In the genomic region with DNA sequence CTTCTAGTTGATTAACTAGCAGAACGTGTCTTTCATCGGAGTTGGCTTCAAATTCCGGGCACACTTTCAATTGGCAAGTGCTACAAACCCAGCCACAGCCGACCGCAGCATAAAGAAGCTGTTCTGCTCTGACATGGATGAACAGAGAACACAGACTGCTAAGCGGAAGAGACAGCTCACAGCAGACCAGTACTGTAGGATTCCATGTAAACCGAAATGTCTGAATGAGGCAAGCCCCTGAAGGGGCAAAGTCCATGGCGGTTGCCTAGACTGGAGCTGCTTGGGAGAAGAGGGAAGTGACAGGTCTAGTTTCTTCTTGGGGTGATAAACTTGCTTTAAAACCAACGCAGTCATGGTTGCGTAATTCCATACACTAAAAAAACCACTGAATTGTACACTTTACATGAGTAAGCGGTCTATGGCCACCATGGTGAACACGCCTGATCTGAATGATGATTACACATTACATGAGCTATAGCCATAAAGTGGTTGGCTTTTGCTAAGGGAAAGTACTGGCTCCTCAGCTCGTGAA, we compare ENCODE assay signal across 17 mouse cellular contexts. TPM values are rescaled to one million over a fixed set of nuclear protein-coding genes. Genes with fewer than 3 reads are reported as not detected.
A peak's percentile ranks its signal among the peaks of the same experiment; 100 is the strongest.
DNase-seq lines count a peak whose midpoint lies in the region; ATAC-seq and TF ChIP-seq lines count a peak whose summit lies in the region.
"Had no signal": no experiment of that assay in that cellular context is flagged by ENCODE, and none has a peak within 500 bp of the region (broad histone marks: within the 10 kb centered on the region; RNA-seq: fewer than 3 reads in every experiment).

No protein-coding gene starts in this region.

- peak; percentile 57 for DNase-seq in forebrain, postnatal 0 days
- no peak for DNase-seq in lung, adult 2 months
- DNase-seq in adrenal gland, postnatal 14 days = no peak
- no peak for DNase-seq in kidney, postnatal 10 days
- DNase-seq: cerebellum, adult 18-20 months; heart, adult 11 months; kidney, adult 11 months; kidney, postnatal 4 days; liver, postnatal 0 days had no signal

- H3K27me3 ChIP-seq in forebrain, postnatal 0 days (ENCODE audit: insufficient read depth, low read length) = no peaks in the 10 kb centered on the region
- H3K27me3 ChIP-seq in forebrain, embryonic 16.5 days (replicated peaks; ENCODE audit: control insufficient read depth, insufficient read depth, low read length) = no peaks in the 10 kb centered on the region
- no peaks in the 10 kb centered on the region for H3K27me3 ChIP-seq in lung, embryonic 16.5 days (ENCODE audit: control insufficient read depth, insufficient read depth, low read depth, low read length)
- H3K27me3 ChIP-seq: midbrain, embryonic 13.5 days had no signal

- ATAC-seq in forebrain, postnatal 0 days = no peak
- no peak for ATAC-seq in forebrain, embryonic 16.5 days
- ATAC-seq in lung, embryonic 16.5 days (ENCODE audit: low read depth) = peak; percentile 49
- 0 out of 2 replicates have a peak, but pooled peaks have one; percentile 29 for ATAC-seq in common myeloid progenitor, adult 5-6 weeks (replicated peaks; ENCODE audit: low read depth, poor library complexity, severe bottlenecking)
- peak; percentile 81 for ATAC-seq in megakaryocyte, adult 5-6 weeks (ENCODE audit: poor library complexity, severe bottlenecking)
- ATAC-seq: activated CD4-positive, CD25-positive, alpha-beta regulatory T cell, adult 4 months; liver, postnatal 0 days; midbrain, embryonic 13.5 days had no signal

- no peaks in the 10 kb centered on the region for H3K9me3 ChIP-seq in forebrain, postnatal 0 days (ENCODE audit: low read length)
- no peaks in the 10 kb centered on the region for H3K9me3 ChIP-seq in forebrain, embryonic 16.5 days (ENCODE audit: control insufficient read depth, low read length)
- H3K9me3 ChIP-seq in lung, embryonic 16.5 days (ENCODE audit: control insufficient read depth, low read length) = no peaks in the 10 kb centered on the region
- H3K9me3 ChIP-seq: midbrain, embryonic 13.5 days had no signal

- H3K9ac ChIP-seq in forebrain, postnatal 0 days = no peak overlapping the region
- H3K9ac ChIP-seq in forebrain, embryonic 16.5 days (replicated peaks; ENCODE audit: low read depth, low read length) = no peak overlapping the region
- no peak overlapping the region for H3K9ac ChIP-seq in lung, embryonic 16.5 days (ENCODE audit: low read length)
- H3K9ac ChIP-seq: liver, postnatal 0 days; midbrain, embryonic 13.5 days had no signal

- H3K4me1 ChIP-seq in forebrain, postnatal 0 days (ENCODE audit: insufficient read depth) = no peaks in the 10 kb centered on the region
- H3K4me1 ChIP-seq in forebrain, embryonic 16.5 days (replicated peaks; ENCODE audit: control insufficient read depth, insufficient read depth, low read length) = 0 out of 2 replicates have a peak, but pooled peaks cover 3% of the 10 kb centered on the region
- H3K4me1 ChIP-seq in lung, embryonic 16.5 days (replicated peaks; ENCODE audit: control insufficient read depth, insufficient read depth, low read length) = no peaks in the 10 kb centered on the region
- no peaks in the 10 kb centered on the region for H3K4me1 ChIP-seq in lung, adult 2 months (ENCODE audit: control insufficient read depth, insufficient read depth, low read length)
- H3K4me1 ChIP-seq: midbrain, embryonic 13.5 days had no signal

- WGBS in forebrain, postnatal 0 days = 67% methylated on average over 13 of the region's 13 CpGs
- 72% methylated on average over 13 of the region's 13 CpGs for WGBS in forebrain, embryonic 16.5 days
- WGBS in lung, embryonic 16.5 days = 75% methylated on average over 13 of the region's 13 CpGs
- 71% methylated on average over 13 of the region's 13 CpGs for WGBS in lung, adult 2 months

- TF ChIP-seq CTCF in forebrain, postnatal 0 days (IDR thresholded peaks at IDR 0.05; ENCODE audit: low read depth) = no peak
- no peak for TF ChIP-seq CTCF in lung, adult 2 months (IDR thresholded peaks at IDR 0.05; ENCODE audit: insufficient read depth, low read length)

- H3K27ac ChIP-seq in forebrain, postnatal 0 days (ENCODE audit: low read depth, low read length) = no peak overlapping the region
- no peak overlapping the region for H3K27ac ChIP-seq in forebrain, embryonic 16.5 days (ENCODE audit: low read length)
- H3K27ac ChIP-seq in lung, embryonic 16.5 days (ENCODE audit: low read length) = no peak overlapping the region
- H3K27ac ChIP-seq: midbrain, embryonic 13.5 days had no signal

- H3K36me3 ChIP-seq in forebrain, postnatal 0 days (ENCODE audit: insufficient read depth) = no peaks in the 10 kb centered on the region
- H3K36me3 ChIP-seq in forebrain, embryonic 16.5 days (ENCODE audit: control insufficient read depth, insufficient read depth) = no peaks in the 10 kb centered on the region
- no peaks in the 10 kb centered on the region for H3K36me3 ChIP-seq in lung, embryonic 16.5 days (ENCODE audit: control insufficient read depth, insufficient read depth, low read length)
- H3K36me3 ChIP-seq: midbrain, embryonic 13.5 days had no signal

- no peak overlapping the region for H3K4me2 ChIP-seq in forebrain, postnatal 0 days (ENCODE audit: low read depth)
- H3K4me2 ChIP-seq in forebrain, embryonic 16.5 days (ENCODE audit: low read length) = no peak overlapping the region
- no peak overlapping the region for H3K4me2 ChIP-seq in lung, embryonic 16.5 days (ENCODE audit: low read depth, low read length)
- H3K4me2 ChIP-seq: midbrain, embryonic 13.5 days had no signal

- no peak for TF ChIP-seq POLR2A in lung, adult 2 months (IDR thresholded peaks at IDR 0.05; ENCODE audit: borderline replicate concordance, extremely low read depth, low read depth, low read length)

- no peak overlapping the region for H3K4me3 ChIP-seq in forebrain, postnatal 0 days (ENCODE audit: low read depth, low read length)
- H3K4me3 ChIP-seq in forebrain, embryonic 16.5 days (replicated peaks; ENCODE audit: low read length) = no peak overlapping the region
- no peak overlapping the region for H3K4me3 ChIP-seq in lung, embryonic 16.5 days (ENCODE audit: low read length)
- H3K4me3 ChIP-seq in lung, adult 2 months (replicated peaks; ENCODE audit: extremely low read depth, low read depth, low read length) = no peak overlapping the region
- H3K4me3 ChIP-seq: midbrain, embryonic 13.5 days had no signal

RNA-seq across cellular contexts. Expression of a gene that starts 12.0 kb away (rescaled TPM):
- 28.4 and 74.1 TPM in 2 replicates for total RNA-seq in forebrain, postnatal 0 days (2014; rRNA removed)
- polyA plus RNA-seq in forebrain, postnatal 0 days (2015; fragmentation: Nextera tagmentation; extraction: Ambion mirVana) = 106 and 110 TPM in 2 replicates
- polyA plus RNA-seq in forebrain, embryonic 16.5 days (2015; fragmentation: Nextera tagmentation; extraction: Ambion mirVana) = 44.7 and 55.4 TPM in 2 replicates
- polyA plus RNA-seq in lung, embryonic 16.5 days (2015; fragmentation: Nextera tagmentation; extraction: Ambion mirVana) = 14.9 and 15.4 TPM in 2 replicates
- polyA plus RNA-seq in lung, adult 2 months (2012; rRNA removed) = 3.8 and 6.5 TPM in 2 replicates
- total RNA-seq in common myeloid progenitor, adult 5-6 weeks (2017) = not detected in 2 replicates
- total RNA-seq in megakaryocyte, adult 5-6 weeks (2015) = not detected in 2 replicates
- not detected in 2 replicates for total RNA-seq in megakaryocyte, adult 5-6 weeks (2017)
- total RNA-seq in adrenal gland, postnatal 14 days (2021) = 6.5 and 8.2 TPM in 2 replicates
- total RNA-seq: heart, postnatal 10 days; MEL had no signal
- polyA plus RNA-seq: activated CD4-positive, CD25-positive, alpha-beta regulatory T cell, adult 4 months; liver, postnatal 0 days had no signal

RNA-seq across cellular contexts. Expression of a gene that starts 42.2 kb away (rescaled TPM):
- 69.0 and 72.6 TPM in 2 replicates for total RNA-seq in forebrain, postnatal 0 days (2014; rRNA removed)
- polyA plus RNA-seq in forebrain, postnatal 0 days (2015; fragmentation: Nextera tagmentation; extraction: Ambion mirVana) = 93.2 and 109 TPM in 2 replicates
- polyA plus RNA-seq in forebrain, embryonic 16.5 days (2015; fragmentation: Nextera tagmentation; extraction: Ambion mirVana) = 115 and 126 TPM in 2 replicates
- polyA plus RNA-seq in lung, embryonic 16.5 days (2015; fragmentation: Nextera tagmentation; extraction: Ambion mirVana) = 139 and 146 TPM in 2 replicates
- polyA plus RNA-seq in lung, adult 2 months (2012; rRNA removed) = 21.8 and 32.1 TPM in 2 replicates
- 98.2 and 105 TPM in 2 replicates for total RNA-seq in common myeloid progenitor, adult 5-6 weeks (2017)
- total RNA-seq in megakaryocyte, adult 5-6 weeks (2015) = 58.3 and 68.3 TPM in 2 replicates
- total RNA-seq in megakaryocyte, adult 5-6 weeks (2017) = 38.9 and 43.2 TPM in 2 replicates
- total RNA-seq in adrenal gland, postnatal 14 days (2021) = 71.9 and 72.6 TPM in 2 replicates

Comparison
In these comparisons a context has a peak if more than half of its experiments do, and no peak if none do; other contexts are left out.
1. ATAC-seq: peak in lung, embryonic 16.5 days (single experiment), common myeloid progenitor, adult 5-6 weeks (single experiment) and megakaryocyte, adult 5-6 weeks (single experiment); none in forebrain, postnatal 0 days (single experiment) and forebrain, embryonic 16.5 days (single experiment).